Mouse (Mus musculus): ENCODE results near the gene Capzb. TPM values are rescaled to one million over a fixed set of nuclear protein-coding genes. Genes with fewer than 3 reads are reported as not detected.

The Capzb gene
- polyA plus RNA-seq, 1 experiment from 2014 or later: 395 TPM

GRCm38 (mm10) chr4:139289017-139289416 is 96.3 kb downstream of the Capzb start:
- WGBS: 71% methylated on average over 10 of the region's 10 CpGs
- Histone ChIP-seq H3K4me3 (no peak overlapping the region), H3K27me3 (replicated peaks) (no peaks in the 10 kb centered on the region), H3K36me3 (peaks cover 77% of the 10 kb centered on the region), H3K27ac (ENCODE audit: poor library complexity, severe bottlenecking) (no peak overlapping the region), H3K4me2 (no peak overlapping the region), H3K4me1 (replicated peaks) (peaks cover 24% of the 10 kb centered on the region), H3K9me3 (replicated peaks) (no peaks in the 10 kb centered on the region), H3K9ac (no peak overlapping the region)
- no peak for ATAC-seq (ENCODE audit: insufficient number of reproducible peaks, low FRiP score)

- Histone ChIP-seq H3K4me2 (no peak overlapping the region), H3K9ac (no peak overlapping the region), H3K27ac (ENCODE audit: poor library complexity, severe bottlenecking) (no peak overlapping the region), H3K9me3 (replicated peaks) (no peaks in the 10 kb centered on the region), H3K27me3 (replicated peaks) (no peaks in the 10 kb centered on the region), H3K4me1 (replicated peaks) (peaks cover 16% of the 10 kb centered on the region), H3K4me3 (no peak overlapping the region), H3K36me3 (peaks cover 59% of the 10 kb centered on the region)
- 85% methylated on average over 16 of the region's 16 CpGs for WGBS
- ATAC-seq (ENCODE audit: insufficient number of reproducible peaks, low FRiP score): no peak
These were observed 98.4 kb downstream of the Capzb start for GRCm38 (mm10) chr4:139291099-139291498.

GRCm38 (mm10) chr4:139292038-139292437 is 99.3 kb downstream of the Capzb start:
- H3K9me3 ChIP-seq (replicated peaks): no peaks in the 10 kb centered on the region

GRCm38 (mm10) chr4:139297566-139297965 is 104.9 kb downstream of the Capzb start:
- no peak overlapping the region for H3K27ac ChIP-seq (ENCODE audit: poor library complexity, severe bottlenecking)
- ATAC-seq (ENCODE audit: insufficient number of reproducible peaks, low FRiP score): no peak
- no peaks in the 10 kb centered on the region for H3K27me3 ChIP-seq (replicated peaks)
- peaks cover 47% of the 10 kb centered on the region for H3K36me3 ChIP-seq
- no peaks in the 10 kb centered on the region for H3K4me1 ChIP-seq (replicated peaks)
- H3K4me2 ChIP-seq: no peak overlapping the region
- H3K9me3 ChIP-seq (replicated peaks): no peaks in the 10 kb centered on the region
- no peak overlapping the region for H3K4me3 ChIP-seq
- 88% methylated on average over 4 of the region's 4 CpGs for WGBS
- no peak overlapping the region for H3K9ac ChIP-seq

More at GRCm38 (mm10) chr4:139292038-139292437, 99.3 kb downstream of the Capzb start:
- Histone ChIP-seq H3K4me2 (no peak overlapping the region), H3K4me3 (no peak overlapping the region), H3K36me3 (peaks cover 56% of the 10 kb centered on the region), H3K27me3 (replicated peaks) (no peaks in the 10 kb centered on the region), H3K4me1 (replicated peaks) (peaks cover 6% of the 10 kb centered on the region; the same call in 1 of the 2 replicates), H3K27ac (ENCODE audit: poor library complexity, severe bottlenecking) (no peak overlapping the region), H3K9ac (no peak overlapping the region)
- WGBS: 93% methylated on average over 5 of the region's 5 CpGs
- no peak for ATAC-seq (ENCODE audit: insufficient number of reproducible peaks, low FRiP score)

- Histone ChIP-seq H3K27ac (ENCODE audit: poor library complexity, severe bottlenecking) (no peak overlapping the region), H3K9me3 (replicated peaks) (no peaks in the 10 kb centered on the region), H3K4me1 (replicated peaks) (no peaks in the 10 kb centered on the region), H3K9ac (no peak overlapping the region), H3K27me3 (replicated peaks) (no peaks in the 10 kb centered on the region), H3K4me3 (no peak overlapping the region), H3K36me3 (peaks cover 46% of the 10 kb centered on the region), H3K4me2 (no peak overlapping the region)
- WGBS: 82% methylated on average over 12 of the region's 12 CpGs
- ATAC-seq (ENCODE audit: insufficient number of reproducible peaks, low FRiP score): no peak
These were observed 106.1 kb downstream of the Capzb start for GRCm38 (mm10) chr4:139298671-139299366.

GRCm38 (mm10) chr4:139301780-139302179 is 109.1 kb downstream of the Capzb start:
- Histone ChIP-seq H3K36me3 (peaks cover 62% of the 10 kb centered on the region), H3K9me3 (replicated peaks) (no peaks in the 10 kb centered on the region), H3K27ac (ENCODE audit: poor library complexity, severe bottlenecking) (no peak overlapping the region), H3K9ac (no peak overlapping the region), H3K4me1 (replicated peaks) (no peaks in the 10 kb centered on the region), H3K27me3 (replicated peaks) (no peaks in the 10 kb centered on the region), H3K4me2 (no peak overlapping the region), H3K4me3 (no peak overlapping the region)
- no peak for ATAC-seq (ENCODE audit: insufficient number of reproducible peaks, low FRiP score)
- 89% methylated on average over 8 of the region's 8 CpGs for WGBS

- H3K4me1 ChIP-seq (replicated peaks): no peaks in the 10 kb centered on the region
- H3K4me2 ChIP-seq: no peak overlapping the region
- H3K9ac ChIP-seq: no peak overlapping the region
- no peaks in the 10 kb centered on the region for H3K9me3 ChIP-seq (replicated peaks)
- no peaks in the 10 kb centered on the region for H3K27me3 ChIP-seq (replicated peaks)
- WGBS: 62% methylated on average over 5 of the region's 5 CpGs
- H3K4me3 ChIP-seq: no peak overlapping the region
- no peak overlapping the region for H3K27ac ChIP-seq (ENCODE audit: poor library complexity, severe bottlenecking)
- H3K36me3 ChIP-seq: peaks cover 61% of the 10 kb centered on the region
- no peak for ATAC-seq (ENCODE audit: insufficient number of reproducible peaks, low FRiP score)
These were observed 109.5 kb downstream of the Capzb start for GRCm38 (mm10) chr4:139302241-139302640.

GRCm38 (mm10) chr4:139305521-139305920 is 112.8 kb downstream of the Capzb start:
- Histone ChIP-seq H3K36me3 (peaks cover 39% of the 10 kb centered on the region), H3K9me3 (replicated peaks) (no peaks in the 10 kb centered on the region)

GRCm38 (mm10) chr4:139307916-139308315 is 115.2 kb downstream of the Capzb start:
- Histone ChIP-seq H3K9ac (no peak overlapping the region), H3K9me3 (replicated peaks) (no peaks in the 10 kb centered on the region), H3K4me3 (no peak overlapping the region), H3K27me3 (replicated peaks) (peaks cover 11% of the 10 kb centered on the region), H3K4me2 (no peak overlapping the region), H3K27ac (ENCODE audit: poor library complexity, severe bottlenecking) (no peak overlapping the region), H3K36me3 (peaks cover 20% of the 10 kb centered on the region), H3K4me1 (replicated peaks) (peaks cover 18% of the 10 kb centered on the region)
- ATAC-seq (ENCODE audit: insufficient number of reproducible peaks, low FRiP score): no peak
- 76% methylated on average over 5 of the region's 5 CpGs for WGBS

More at GRCm38 (mm10) chr4:139305521-139305920, 112.8 kb downstream of the Capzb start:
- Histone ChIP-seq H3K27me3 (replicated peaks) (0 out of 2 replicates have a peak, but pooled peaks cover 4% of the 10 kb centered on the region), H3K4me2 (no peak overlapping the region), H3K27ac (ENCODE audit: poor library complexity, severe bottlenecking) (no peak overlapping the region), H3K9ac (no peak overlapping the region), H3K4me3 (no peak overlapping the region), H3K4me1 (replicated peaks) (peaks cover 6% of the 10 kb centered on the region; the same call in 1 of the 2 replicates)
- whole genome bisulfite sequencing: 86% methylated on average over 3 of the region's 3 CpGs
- ATAC-seq (ENCODE audit: insufficient number of reproducible peaks, low FRiP score): no peak

GRCm38 (mm10) chr4:139309651-139310050 is 117.0 kb downstream of the Capzb start:
- Histone ChIP-seq H3K27me3 (replicated peaks) (peaks cover 11% of the 10 kb centered on the region), H3K9ac (peak overlapping the region; percentile 85; the same call in 1 of the 2 replicates), H3K4me2 (peak overlapping the region; percentile 88), H3K27ac (ENCODE audit: poor library complexity, severe bottlenecking) (no peak overlapping the region), H3K9me3 (replicated peaks) (no peaks in the 10 kb centered on the region), H3K36me3 (peaks cover 26% of the 10 kb centered on the region), H3K4me3 (peak overlapping the region; percentile 82), H3K4me1 (replicated peaks) (peaks cover 18% of the 10 kb centered on the region)
- no peak for ATAC-seq (ENCODE audit: insufficient number of reproducible peaks, low FRiP score)
- WGBS: 18% methylated on average over 6 of the region's 6 CpGs

GRCm38 (mm10) chr4:139310171-139310898 is 117.6 kb downstream of the Capzb start, which contains the start of the genes Pqlc2 and Akr7a5:
TSS of gene Pqlc2 (minus strand) at chr4:139310708.
TSS of gene Akr7a5 (plus strand) at chr4:139310744.
- peak within 1 kb of the TSS; percentile 85 for H3K9ac ChIP-seq
- peaks cover 11% of the 10 kb centered on the region for H3K27me3 ChIP-seq (replicated peaks)
- H3K9me3 ChIP-seq (replicated peaks): no peaks in the 10 kb centered on the region
- ATAC-seq (ENCODE audit: insufficient number of reproducible peaks, low FRiP score): peak; percentile 93
- H3K4me2 ChIP-seq: peak within 1 kb of the TSS; percentile 88
- peak within 1 kb of the TSS; percentile 43; the same call in 1 of the 2 replicates for H3K27ac ChIP-seq (ENCODE audit: poor library complexity, severe bottlenecking)
- peaks cover 24% of the 10 kb centered on the region for H3K36me3 ChIP-seq
- WGBS: under 1% methylated on average over 63 of the region's 63 CpGs
- H3K4me1 ChIP-seq (replicated peaks): peaks cover 18% of the 10 kb centered on the region
- H3K4me3 ChIP-seq: peak within 1 kb of the TSS; percentile 82
